Mouse (Mus musculus) heart, postnatal 14 days (tissue): ENCODE measurements at regions not wholly inside any gene's neighbourhood (a gene's known extent, or its start where the extent isn't known, plus 50 kb on each side); places are given as distances from the start of the nearest gene placed in this dataset.
"Not testable (repeated sequence)": the region's sequence is repeated elsewhere in the genome, so short reads cannot be mapped to it uniquely, and the experiment has no call there.

Experiments used
- DNase-seq, 2 experiments: peaks; one replicate each; pipeline ENCODE4 v3.0.0; 2021 to 2022
- intact Hi-C: fragments of 180-260 bp; cut with DNase I; formaldehyde crosslinking; loops from one replicate; pipeline ENCODE4 v1.15.1; 2025

- intact Hi-C loops = no loop called here
- no peak for DNase-seq
These were observed 127.4 kb upstream of the Vrk2 start for GRCm38 (mm10) chr11:26721173-26721572.

GRCm38 (mm10) chr11:26711237-26711636 lies 117.4 kb upstream of the Vrk2 start:
- intact Hi-C loops, DNase-seq: not testable (repeated sequence)

- DNase-seq = no peak
- intact Hi-C loops = no loop called here
These were observed 114.8 kb upstream of the Vrk2 start for GRCm38 (mm10) chr11:26708636-26709035.

GRCm38 (mm10) chr11:26683850-26684249 lies 90.1 kb upstream of the Vrk2 start:
- intact Hi-C loops = no loop called here
- DNase-seq = no peak

GRCm38 (mm10) chr11:26667251-26667650 lies 73.5 kb upstream of the Vrk2 start:
- intact Hi-C loops = no loop called here
- no peak for DNase-seq

- DNase-seq = no peak
- intact Hi-C loops = no loop called here
These were observed 67.1 kb upstream of the Vrk2 start for GRCm38 (mm10) chr11:26660878-26661277.

- DNase-seq, intact Hi-C loops: not testable (repeated sequence)
These were observed 55.4 kb upstream of the Vrk2 start for GRCm38 (mm10) chr11:26649165-26649564.
